Mouse (Mus musculus): ENCODE measurements around the gene Gpx5. TPM values are rescaled to one million over a fixed set of nuclear protein-coding genes. Genes with fewer than 3 reads are reported as not detected.

Gpx5 gene
- polyA plus RNA-seq, 1 experiment from 2014 or later, result not detected

DNA sequence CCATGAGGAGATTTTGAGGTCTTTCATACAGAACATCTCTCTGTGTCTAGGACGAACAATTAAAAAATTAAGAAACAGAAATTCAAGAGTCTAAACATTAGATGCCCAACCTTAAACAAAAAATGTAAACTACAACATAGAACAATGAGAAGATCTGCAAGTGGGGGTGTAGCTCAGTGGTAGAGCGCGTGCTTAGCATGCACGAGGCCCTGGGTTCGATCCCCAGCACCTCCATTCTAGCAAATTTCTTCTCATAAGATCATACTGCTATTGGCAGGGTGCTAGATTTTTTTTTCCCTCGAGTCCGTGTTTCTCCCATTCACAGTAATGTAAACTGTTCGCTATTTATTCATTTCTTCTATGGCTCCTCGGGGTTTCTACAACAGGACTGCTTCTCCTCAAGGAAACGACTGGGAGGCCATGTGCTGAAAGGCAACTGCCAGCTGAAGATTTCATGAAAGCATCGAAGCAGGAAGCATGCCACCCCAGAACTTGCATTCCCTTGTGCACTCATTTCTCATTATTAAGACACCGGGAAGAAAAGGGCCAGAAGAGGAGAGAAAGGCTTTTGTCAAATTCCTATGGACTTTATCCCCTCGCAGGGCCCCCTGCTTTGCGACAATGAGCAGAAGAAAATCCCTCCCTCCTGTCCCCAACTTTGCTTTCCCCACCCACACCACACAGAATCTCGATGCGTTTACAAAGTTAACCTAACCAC, 50.0 kb downstream of the Gpx5 start:
- no peak overlapping the region for H3K27ac ChIP-seq
- DNase-seq (ENCODE audit: low spot score), result peak; percentile 39
- H3K9me3 ChIP-seq (replicated peaks), result no peaks in the 10 kb centered on the region
- H3K4me3 ChIP-seq, result peak overlapping the region; percentile 49
- 5% methylated on average over 16 of the region's 16 CpGs for WGBS
- peaks cover 25% of the 10 kb centered on the region for H3K27me3 ChIP-seq (ENCODE audit: low read depth, poor library complexity, severe bottlenecking)
- peaks cover 16% of the 10 kb centered on the region for H3K4me1 ChIP-seq
- H3K36me3 ChIP-seq, result no peaks in the 10 kb centered on the region

GRCm38 (mm10) chr13:21240788-21241187, 51.7 kb downstream of the Gpx5 start:
- Histone ChIP-seq H3K9me3 (replicated peaks) (no peaks in the 10 kb centered on the region), H3K27me3 (ENCODE audit: low read depth, poor library complexity, severe bottlenecking) (peaks cover 25% of the 10 kb centered on the region), H3K36me3 (no peaks in the 10 kb centered on the region), H3K4me3 (no peak overlapping the region; the same call in 1 of the 2 replicates), H3K4me1 (peaks cover 26% of the 10 kb centered on the region), H3K27ac (no peak overlapping the region)
- peak; percentile 76 for DNase-seq (ENCODE audit: low spot score)
- WGBS, result 9% methylated on average over 7 of the region's 7 CpGs

DNA sequence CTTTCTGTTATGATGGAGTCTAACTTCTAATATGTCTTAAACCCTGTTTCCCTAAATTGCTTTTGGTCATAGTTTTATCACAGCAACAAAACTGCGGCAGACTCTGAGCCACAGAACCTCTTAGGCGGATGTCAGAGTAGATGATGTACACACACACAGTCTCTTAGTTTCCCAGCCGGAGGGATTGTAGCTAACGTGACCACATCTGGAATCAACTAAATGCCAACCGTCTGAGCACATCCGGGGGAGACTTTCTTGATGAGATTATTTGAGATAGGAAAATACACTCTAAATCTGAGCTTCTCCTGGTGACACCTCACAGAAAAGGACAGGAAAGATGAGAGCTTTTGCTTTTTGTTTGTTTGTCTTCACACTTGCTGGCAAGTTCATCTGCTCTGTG, 55.4 kb downstream of the Gpx5 start:
- Histone ChIP-seq H3K9me3 (replicated peaks) (no peaks in the 10 kb centered on the region), H3K4me3 (0 out of 2 replicates have a peak overlapping the region, but pooled peaks have one; percentile 9), H3K4me1 (peaks cover 14% of the 10 kb centered on the region), H3K36me3 (no peaks in the 10 kb centered on the region), H3K27me3 (ENCODE audit: low read depth, poor library complexity, severe bottlenecking) (no peaks in the 10 kb centered on the region), H3K27ac (peak overlapping the region; percentile 51; the same call in 1 of the 2 replicates)
- peak; percentile 44 for DNase-seq (ENCODE audit: low spot score)
- 28% methylated on average over 6 of the region's 6 CpGs for WGBS

DNA sequence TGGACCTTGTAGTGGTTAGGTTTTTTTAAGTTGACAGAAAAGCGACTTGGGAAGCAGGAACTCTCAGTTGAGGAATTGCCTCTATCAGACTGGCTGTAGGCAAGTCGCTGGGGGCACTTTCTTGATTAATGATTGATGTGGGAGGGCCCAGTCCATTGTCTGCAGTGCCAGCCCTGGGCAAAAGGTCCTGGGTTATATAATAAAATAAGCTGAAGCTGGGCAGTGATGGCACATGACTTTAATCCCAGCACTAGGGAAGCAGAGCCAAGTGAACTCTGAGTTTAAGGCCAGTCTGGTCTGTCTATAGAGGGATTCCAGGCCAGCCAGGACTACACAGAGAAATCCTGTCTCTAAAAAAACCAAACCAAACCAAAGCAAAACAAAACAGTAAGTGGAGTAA, 55.8 kb downstream of the Gpx5 start:
- 0 out of 2 replicates have a peak overlapping the region, but pooled peaks have one; percentile 9 for H3K4me3 ChIP-seq
- H3K9me3 ChIP-seq (replicated peaks), result no peaks in the 10 kb centered on the region
- peak; percentile 29 for DNase-seq (ENCODE audit: low spot score)
- peak overlapping the region; percentile 28; the same call in 1 of the 2 replicates for H3K27ac ChIP-seq
- H3K27me3 ChIP-seq (ENCODE audit: low read depth, poor library complexity, severe bottlenecking), result no peaks in the 10 kb centered on the region
- WGBS, result 60% methylated on average over 2 of the region's 2 CpGs
- H3K36me3 ChIP-seq, result no peaks in the 10 kb centered on the region
- H3K4me1 ChIP-seq, result peaks cover 14% of the 10 kb centered on the region

Other genes with a start within 250 kb of the Gpx5 start
- not detected in 2 replicates for gene Olfr1370, start 217.8 kb downstream of the Gpx5 start, polyA plus RNA-seq (2016; fragmentation: Nextera tagmentation; extraction: Ambion mirVana)
- 0.10 TPM in 1 of 2 replicates, not detected in the other for gene Olfr1369-ps1, start 181.2 kb downstream of the Gpx5 start, polyA plus RNA-seq (2016; fragmentation: Nextera tagmentation; extraction: Ambion mirVana)
- gene Olfr263, start 163.1 kb downstream of the Gpx5 start, polyA plus RNA-seq (2016; fragmentation: Nextera tagmentation; extraction: Ambion mirVana), result not detected in 2 replicates
- gene Olfr1368, start 146.9 kb downstream of the Gpx5 start, polyA plus RNA-seq (2016; fragmentation: Nextera tagmentation; extraction: Ambion mirVana), result not detected in 2 replicates
- gene Trim27, start 113.3 kb downstream of the Gpx5 start, polyA plus RNA-seq (2016; fragmentation: Nextera tagmentation; extraction: Ambion mirVana), result 200 and 218 TPM in 2 replicates
- gene Gpx6, start 19.4 kb upstream of the Gpx5 start, polyA plus RNA-seq (2016; fragmentation: Nextera tagmentation; extraction: Ambion mirVana), result 0.62 and 0.91 TPM in 2 replicates
- gene Olfr1367, start 54.2 kb upstream of the Gpx5 start, polyA plus RNA-seq (2016; fragmentation: Nextera tagmentation; extraction: Ambion mirVana), result not detected in 2 replicates
- gene Zscan12, start 70.1 kb upstream of the Gpx5 start, polyA plus RNA-seq (2016; fragmentation: Nextera tagmentation; extraction: Ambion mirVana), result 19.6 and 19.7 TPM in 2 replicates
- gene Zkscan3, start 110.0 kb upstream of the Gpx5 start, polyA plus RNA-seq (2016; fragmentation: Nextera tagmentation; extraction: Ambion mirVana), result 88.7 and 100 TPM in 2 replicates
- 4.9 and 5.1 TPM in 2 replicates for gene Pgbd1, start 148.3 kb upstream of the Gpx5 start, polyA plus RNA-seq (2016; fragmentation: Nextera tagmentation; extraction: Ambion mirVana)
- 26.1 and 29.9 TPM in 2 replicates for gene Zscan26, start 161.0 kb upstream of the Gpx5 start, polyA plus RNA-seq (2016; fragmentation: Nextera tagmentation; extraction: Ambion mirVana)
- gene Nkapl, start 175.8 kb upstream of the Gpx5 start, polyA plus RNA-seq (2016; fragmentation: Nextera tagmentation; extraction: Ambion mirVana), result 2.0 and 2.4 TPM in 2 replicates
- gene Zkscan4, start 186.2 kb upstream of the Gpx5 start, polyA plus RNA-seq (2016; fragmentation: Nextera tagmentation; extraction: Ambion mirVana), result 2.5 and 3.3 TPM in 2 replicates
- not detected in 2 replicates for gene Gm10065, start 186.7 kb upstream of the Gpx5 start, polyA plus RNA-seq (2016; fragmentation: Nextera tagmentation; extraction: Ambion mirVana)
- gene AK157302, start 202.5 kb upstream of the Gpx5 start, polyA plus RNA-seq (2016; fragmentation: Nextera tagmentation; extraction: Ambion mirVana), result 0.20 and 0.28 TPM in 2 replicates
- 3.6 and 5.0 TPM in 2 replicates for gene Gm11273, start 208.7 kb upstream of the Gpx5 start, polyA plus RNA-seq (2016; fragmentation: Nextera tagmentation; extraction: Ambion mirVana)
- gene Zkscan8, start 238.4 kb upstream of the Gpx5 start, polyA plus RNA-seq (2016; fragmentation: Nextera tagmentation; extraction: Ambion mirVana), result 6.8 and 9.6 TPM in 2 replicates

Data from limb, embryonic 10.5 days (tissue).